In the genomic region with DNA sequence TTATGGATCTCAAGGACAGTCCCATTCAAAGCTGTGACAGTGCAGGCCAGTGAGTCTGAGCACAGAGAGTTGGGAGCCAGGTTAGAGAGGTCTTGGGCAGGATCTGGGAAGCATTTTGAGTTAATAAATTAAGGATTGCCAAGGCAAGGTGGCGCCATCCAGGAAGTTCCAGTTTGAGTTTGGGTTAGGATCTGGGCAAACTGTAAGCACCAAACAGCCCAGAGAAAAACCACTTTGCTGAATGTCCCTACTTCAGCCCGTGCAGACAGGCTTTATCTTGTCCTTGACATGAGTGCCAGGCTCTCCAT, we compare ENCODE assay signal across 10 mouse cellular contexts.
A peak's percentile ranks its signal among the peaks of the same experiment; 100 is the strongest.
DNase-seq lines count a peak whose midpoint lies in the region; ATAC-seq and TF ChIP-seq lines count a peak whose summit lies in the region.
"Had no signal": no experiment of that assay in that cellular context is flagged by ENCODE, and none has a peak within 500 bp of the region (broad histone marks: within the 10 kb centered on the region; RNA-seq: fewer than 3 reads in every experiment).

No protein-coding gene starts in this region.

- no peak overlapping the region for H3K4me2 ChIP-seq in midbrain, embryonic 16.5 days (ENCODE audit: low read length)
- no peak overlapping the region for H3K4me2 ChIP-seq in intestine, postnatal 0 days (replicated peaks; ENCODE audit: low read depth)
- no peak overlapping the region for H3K4me2 ChIP-seq in stomach, embryonic 16.5 days (ENCODE audit: low read depth, low read length)
- H3K4me2 ChIP-seq: neural tube, embryonic 12.5 days had no signal

- WGBS in heart, embryonic 10.5 days = 43% methylated on average over 2 of the region's 2 CpGs
- WGBS in midbrain, embryonic 10.5 days = 77% methylated on average over 2 of the region's 2 CpGs
- 76% methylated on average over 2 of the region's 2 CpGs for WGBS in midbrain, embryonic 16.5 days
- WGBS in intestine, postnatal 0 days = 44% methylated on average over 2 of the region's 2 CpGs
- 49% methylated on average over 2 of the region's 2 CpGs for WGBS in stomach, embryonic 16.5 days

- peak overlapping the region; percentile 86 for H3K27ac ChIP-seq in heart, embryonic 10.5 days
- peak overlapping the region; percentile 85 for H3K27ac ChIP-seq in midbrain, embryonic 10.5 days (replicated peaks)
- no peak overlapping the region for H3K27ac ChIP-seq in midbrain, embryonic 16.5 days (ENCODE audit: low read length)
- H3K27ac ChIP-seq in intestine, postnatal 0 days (ENCODE audit: low read depth, low read length) = peak overlapping the region; percentile 35
- peak overlapping the region; percentile 85 for H3K27ac ChIP-seq in stomach, embryonic 16.5 days (ENCODE audit: low read length)
- H3K27ac ChIP-seq: neural tube, embryonic 12.5 days had no signal

- H3K4me1 ChIP-seq in heart, embryonic 10.5 days = peaks cover 71% of the 10 kb centered on the region
- peaks cover 57% of the 10 kb centered on the region for H3K4me1 ChIP-seq in midbrain, embryonic 10.5 days
- H3K4me1 ChIP-seq in midbrain, embryonic 16.5 days (ENCODE audit: control insufficient read depth, insufficient read depth, low read length) = peaks cover 6% of the 10 kb centered on the region
- H3K4me1 ChIP-seq in intestine, postnatal 0 days (replicated peaks; ENCODE audit: control insufficient read depth, insufficient read depth, low read length) = 0 out of 2 replicates have a peak, but pooled peaks cover 13% of the 10 kb centered on the region
- H3K4me1 ChIP-seq in stomach, embryonic 16.5 days (ENCODE audit: control insufficient read depth, insufficient read depth, low read length) = peaks cover 52% of the 10 kb centered on the region

- ATAC-seq in midbrain, embryonic 16.5 days = no peak
- ATAC-seq in intestine, postnatal 0 days = no peak
- no peak for ATAC-seq in stomach, embryonic 16.5 days (ENCODE audit: insufficient read depth, low FRiP score)
- ATAC-seq in erythroid progenitor cell, adult 5-6 weeks (replicated peaks; ENCODE audit: low FRiP score, poor library complexity, severe bottlenecking) = no peak

- peak overlapping the region; percentile 22 for H3K4me3 ChIP-seq in heart, embryonic 10.5 days
- no peak overlapping the region for H3K4me3 ChIP-seq in midbrain, embryonic 10.5 days
- no peak overlapping the region for H3K4me3 ChIP-seq in midbrain, embryonic 16.5 days (ENCODE audit: low read depth, low read length)
- no peak overlapping the region for H3K4me3 ChIP-seq in intestine, postnatal 0 days (ENCODE audit: low read depth, low read length)
- no peak overlapping the region for H3K4me3 ChIP-seq in stomach, embryonic 16.5 days (replicated peaks; ENCODE audit: low read length)
- H3K4me3 ChIP-seq: neural tube, embryonic 12.5 days had no signal

- H3K9ac ChIP-seq in midbrain, embryonic 16.5 days (ENCODE audit: low read depth, low read length) = no peak overlapping the region
- H3K9ac ChIP-seq in intestine, postnatal 0 days (ENCODE audit: low read depth, low read length) = no peak overlapping the region
- peak overlapping the region; percentile 11; the same call in 1 of the 2 replicates for H3K9ac ChIP-seq in stomach, embryonic 16.5 days (ENCODE audit: low read length)
- H3K9ac ChIP-seq: neural tube, embryonic 12.5 days had no signal

- H3K9me3 ChIP-seq in heart, embryonic 10.5 days = no peaks in the 10 kb centered on the region
- peaks cover 10% of the 10 kb centered on the region; the same call in 1 of the 2 replicates for H3K9me3 ChIP-seq in midbrain, embryonic 10.5 days (replicated peaks)
- H3K9me3 ChIP-seq in midbrain, embryonic 16.5 days (replicated peaks; ENCODE audit: control insufficient read depth, low read length, poor library complexity, severe bottlenecking) = no peaks in the 10 kb centered on the region
- no peaks in the 10 kb centered on the region for H3K9me3 ChIP-seq in intestine, postnatal 0 days (ENCODE audit: control insufficient read depth)
- H3K9me3 ChIP-seq in stomach, embryonic 16.5 days (replicated peaks; ENCODE audit: control insufficient read depth, low read length) = no peaks in the 10 kb centered on the region
- H3K9me3 ChIP-seq: neural tube, embryonic 12.5 days had no signal

- H3K36me3 ChIP-seq in heart, embryonic 10.5 days = no peaks in the 10 kb centered on the region
- H3K36me3 ChIP-seq in midbrain, embryonic 10.5 days = no peaks in the 10 kb centered on the region
- no peaks in the 10 kb centered on the region for H3K36me3 ChIP-seq in midbrain, embryonic 16.5 days (ENCODE audit: control insufficient read depth, insufficient read depth, low read length)
- no peaks in the 10 kb centered on the region for H3K36me3 ChIP-seq in intestine, postnatal 0 days (ENCODE audit: control insufficient read depth, insufficient read depth)
- H3K36me3 ChIP-seq in stomach, embryonic 16.5 days (ENCODE audit: control insufficient read depth, insufficient read depth, low read length) = no peaks in the 10 kb centered on the region
- H3K36me3 ChIP-seq: neural tube, embryonic 12.5 days had no signal

- H3K27me3 ChIP-seq in heart, embryonic 10.5 days (ENCODE audit: insufficient read depth, poor library complexity, severe bottlenecking) = no peaks in the 10 kb centered on the region
- H3K27me3 ChIP-seq in midbrain, embryonic 10.5 days (ENCODE audit: low read depth, poor library complexity, severe bottlenecking) = 0 out of 2 replicates have a peak, but pooled peaks cover 4% of the 10 kb centered on the region
- H3K27me3 ChIP-seq in midbrain, embryonic 16.5 days (ENCODE audit: control insufficient read depth, insufficient read depth, low read depth, low read length) = no peaks in the 10 kb centered on the region
- no peaks in the 10 kb centered on the region for H3K27me3 ChIP-seq in intestine, postnatal 0 days (replicated peaks; ENCODE audit: control insufficient read depth, insufficient read depth, low read length)
- H3K27me3 ChIP-seq in stomach, embryonic 16.5 days (ENCODE audit: control insufficient read depth, insufficient read depth, low read length) = no peaks in the 10 kb centered on the region
- H3K27me3 ChIP-seq: neural tube, embryonic 12.5 days had no signal

- no peak for DNase-seq in heart, embryonic 10.5 days (ENCODE audit: low spot score)
- no peak for DNase-seq in heart, adult 18-20 months
- no peak for DNase-seq in midbrain, embryonic 10.5 days (ENCODE audit: low spot score)
- DNase-seq in adrenal gland, postnatal 14 days = no peak
- DNase-seq: cerebellum, adult 9-11 months had no signal

- TF ChIP-seq CTCF in intestine, postnatal 0 days (IDR thresholded peaks at IDR 0.05; ENCODE audit: low read depth) = no peak
